Comparison of ENCODE assay signal across 9 mouse cellular contexts in genomic region chr4:139852219-139853035, GRCm38 (mm10). TPM values are rescaled to one million over a fixed set of nuclear protein-coding genes. Genes with fewer than 3 reads are reported as not detected.
DNase-seq lines count a peak whose midpoint lies in the region; ATAC-seq and TF ChIP-seq lines count a peak whose summit lies in the region.
"Had no signal": no experiment of that assay in that cellular context is flagged by ENCODE, and none has a peak within 500 bp of the region (broad histone marks: within the 10 kb centered on the region; RNA-seq: fewer than 3 reads in every experiment).

No protein-coding gene starts in this region.

- WGBS in heart, postnatal 0 days = 4% methylated on average over 25 of the region's 25 CpGs
- WGBS in embryonic facial prominence, embryonic 12.5 days = 3% methylated on average over 25 of the region's 25 CpGs
- WGBS in midbrain, postnatal 0 days = 5% methylated on average over 24 of the region's 25 CpGs

- TF ChIP-seq EP300 in heart, postnatal 0 days (IDR thresholded peaks at IDR 0.05; ENCODE audit: low read depth) = no peak
- TF ChIP-seq EP300 in ES-Bruce4 (IDR thresholded peaks at IDR 0.05; ENCODE audit: insufficient read depth, low read depth, low read length) = no peak

- no peak overlapping the region for H3K4me2 ChIP-seq in heart, postnatal 0 days (ENCODE audit: low read depth, low read length)
- H3K4me2 ChIP-seq in embryonic facial prominence, embryonic 12.5 days (replicated peaks) = peak overlapping the region; percentile 24
- H3K4me2 ChIP-seq in midbrain, postnatal 0 days (ENCODE audit: low read depth, low read length, poor library complexity, severe bottlenecking) = no peak overlapping the region; the same call in 1 of the 2 replicates

- intact Hi-C loops in left cerebral cortex, postnatal 10 days (cut with DNase I) = loop anchor here (10.0 kb wide), 1 partner anchor 358 kb away; no protein-coding TSS in a partner anchor

- no peak for TF ChIP-seq POLR2A in ES-Bruce4 (IDR thresholded peaks at IDR 0.05; ENCODE audit: insufficient read depth, low read length)

- H3K4me3 ChIP-seq in heart, postnatal 0 days (ENCODE audit: low read depth, low read length) = no peak overlapping the region
- no peak overlapping the region for H3K4me3 ChIP-seq in ES-Bruce4 (ENCODE audit: low read depth, low read length)
- no peak overlapping the region for H3K4me3 ChIP-seq in embryonic facial prominence, embryonic 12.5 days
- H3K4me3 ChIP-seq in midbrain, postnatal 0 days (ENCODE audit: low read depth, low read length) = 0 out of 2 replicates have a peak overlapping the region, but pooled peaks have one; percentile 5

- no peak for DNase-seq in heart, postnatal 0 days (ENCODE audit: low spot score)
- no peak for DNase-seq in heart, adult 8-10 months (ENCODE audit: low spot score)
- no peak for DNase-seq in midbrain, postnatal 0 days (ENCODE audit: low spot score)
- DNase-seq in spleen, postnatal 10 days (ENCODE audit: low spot score in 2 of 2) = no peak
- no peak for DNase-seq in adrenal gland, postnatal 10 days
- DNase-seq in left cerebral cortex, postnatal 10 days (ENCODE audit: extremely low spot score in 1 of 2, low spot score in 2 of 2) = no peak
- DNase-seq: kidney, postnatal 10 days had no signal

- no peaks in the 10 kb centered on the region for H3K9me3 ChIP-seq in heart, postnatal 0 days (replicated peaks; ENCODE audit: control insufficient read depth, low read length)
- no peaks in the 10 kb centered on the region for H3K9me3 ChIP-seq in ES-Bruce4 (replicated peaks; ENCODE audit: control insufficient read depth, insufficient read depth, low read length, poor library complexity, severe bottlenecking)
- H3K9me3 ChIP-seq in embryonic facial prominence, embryonic 12.5 days = no peaks in the 10 kb centered on the region
- no peaks in the 10 kb centered on the region for H3K9me3 ChIP-seq in midbrain, postnatal 0 days (ENCODE audit: low read length)

- ATAC-seq in heart, postnatal 0 days (ENCODE audit: insufficient read depth, low read depth) = no peak
- no peak for ATAC-seq in embryonic facial prominence, embryonic 12.5 days (ENCODE audit: insufficient number of reproducible peaks, insufficient read depth, low FRiP score, low TSS enrichment)
- ATAC-seq in midbrain, postnatal 0 days (ENCODE audit: low FRiP score) = no peak

- H3K27ac ChIP-seq in heart, postnatal 0 days (ENCODE audit: low read depth) = no peak overlapping the region
- H3K27ac ChIP-seq in ES-Bruce4 (ENCODE audit: insufficient read depth, low read length) = no peak overlapping the region
- H3K27ac ChIP-seq in embryonic facial prominence, embryonic 12.5 days = no peak overlapping the region
- no peak overlapping the region for H3K27ac ChIP-seq in midbrain, postnatal 0 days (ENCODE audit: low read depth, low read length)

- peak; percentile 14; the same call in 1 of the 2 replicates for TF ChIP-seq CTCF in heart, postnatal 0 days (IDR thresholded peaks at IDR 0.05; ENCODE audit: low read depth)
- peak; percentile 55 for TF ChIP-seq CTCF in ES-Bruce4 (IDR thresholded peaks at IDR 0.05; ENCODE audit: low read depth, low read length)
- peak; percentile 60 for TF ChIP-seq CTCF in midbrain, postnatal 0 days (IDR thresholded peaks at IDR 0.05)

- H3K9ac ChIP-seq in heart, postnatal 0 days (replicated peaks; ENCODE audit: low read depth, low read length) = no peak overlapping the region
- H3K9ac ChIP-seq in ES-Bruce4 (ENCODE audit: low read depth, poor library complexity, severe bottlenecking) = no peak overlapping the region
- no peak overlapping the region for H3K9ac ChIP-seq in embryonic facial prominence, embryonic 12.5 days
- H3K9ac ChIP-seq in midbrain, postnatal 0 days (replicated peaks; ENCODE audit: low read length, poor library complexity, severe bottlenecking) = no peak overlapping the region; the same call in 1 of the 2 replicates

- H3K36me3 ChIP-seq in heart, postnatal 0 days (replicated peaks; ENCODE audit: control insufficient read depth, insufficient read depth, low read length) = no peaks in the 10 kb centered on the region
- H3K36me3 ChIP-seq in ES-Bruce4 (ENCODE audit: control insufficient read depth, insufficient read depth, low read length, poor library complexity, severe bottlenecking) = no peaks in the 10 kb centered on the region
- no peaks in the 10 kb centered on the region for H3K36me3 ChIP-seq in embryonic facial prominence, embryonic 12.5 days
- no peaks in the 10 kb centered on the region for H3K36me3 ChIP-seq in midbrain, postnatal 0 days (ENCODE audit: insufficient read depth, low read length)

- H3K27me3 ChIP-seq in heart, postnatal 0 days (ENCODE audit: control insufficient read depth, insufficient read depth, low read length) = peaks cover 79% of the 10 kb centered on the region
- no peaks in the 10 kb centered on the region for H3K27me3 ChIP-seq in ES-Bruce4 (ENCODE audit: control insufficient read depth, insufficient read depth, low read length, poor library complexity, severe bottlenecking)
- H3K27me3 ChIP-seq in embryonic facial prominence, embryonic 12.5 days = peaks cover 81% of the 10 kb centered on the region
- peaks cover 29% of the 10 kb centered on the region for H3K27me3 ChIP-seq in midbrain, postnatal 0 days (ENCODE audit: insufficient read depth, low read length)

- no peaks in the 10 kb centered on the region for H3K4me1 ChIP-seq in heart, postnatal 0 days (ENCODE audit: control insufficient read depth, insufficient read depth)
- no peaks in the 10 kb centered on the region for H3K4me1 ChIP-seq in ES-Bruce4 (ENCODE audit: control insufficient read depth, insufficient read depth, low read length)
- H3K4me1 ChIP-seq in embryonic facial prominence, embryonic 12.5 days = peaks cover 3% of the 10 kb centered on the region; the same call in 1 of the 2 replicates
- no peaks in the 10 kb centered on the region for H3K4me1 ChIP-seq in midbrain, postnatal 0 days (ENCODE audit: insufficient read depth, low read length)

RNA-seq across cellular contexts. Expression of gene Pax7, which starts 19.1 kb away (rescaled TPM):
- not detected in 2 replicates for total RNA-seq in heart, postnatal 0 days (2014; rRNA removed; ENCODE audit: low replicate concordance)
- not detected in 2 replicates for polyA plus RNA-seq in heart, postnatal 0 days (2015; fragmentation: Nextera tagmentation; extraction: Ambion mirVana)
- total RNA-seq in heart, adult 8-10 months (2022) = not detected
- not detected in 2 replicates for polyA plus RNA-seq in ES-Bruce4 (2011; ENCODE audit: insufficient read depth, insufficient read length, low read depth, missing spikeins)
- polyA plus RNA-seq in embryonic facial prominence, embryonic 12.5 days (2016; fragmentation: Nextera tagmentation; extraction: Ambion mirVana) = 1.3 and 1.4 TPM in 2 replicates
- total RNA-seq in midbrain, postnatal 0 days (2014; rRNA removed) = 34.9 and 36.0 TPM in 2 replicates
- polyA plus RNA-seq in midbrain, postnatal 0 days (2015; fragmentation: Nextera tagmentation; extraction: Ambion mirVana) = 3.0 and 3.4 TPM in 2 replicates
- under 1 TPM; 0.15 to 0.64 TPM for total RNA-seq in adrenal gland, postnatal 10 days (2021)
- not detected for total RNA-seq in left cerebral cortex, postnatal 10 days (2021)

Comparison
In these comparisons a context has a peak if more than half of its experiments do, and no peak if none do; other contexts are left out.
1. RNA of gene Pax7, which starts 19.1 kb away (total RNA-seq): 34.9 to 36.0 TPM in midbrain, postnatal 0 days; 0.15 to 0.64 TPM in adrenal gland, postnatal 10 days, not detected in heart, postnatal 0 days, not detected in heart, adult 8-10 months and not detected in left cerebral cortex, postnatal 10 days; every median in the first group is over 10 times any median in the second.
2. Peak in every context shown above with its lines, with median percentiles within 50 percentile points of each other: CTCF ChIP-seq.